Mouse (Mus musculus) stomach, embryonic 15.5 days (tissue): ENCODE results near the gene Fut9. TPM values are rescaled to one million over a fixed set of nuclear protein-coding genes. Genes with fewer than 3 reads are reported as not detected.

ENCODE experiments used
- ATAC-seq: fragments of 200-750 bp; cut with Nextera tagmentation; 2 replicates; pipeline ENCODE4 v1.8.0; 2017; ENCODE audit warnings: low read depth, moderate number of reproducible peaks, moderate TSS enrichment; ENCODE audit not compliant: insufficient read depth, low FRiP score
- H3K27ac ChIP-seq: fragments of 300-500 bp; sonication (generic); 2 replicates; pipeline ENCODE4 v1.5.1; 2015; ENCODE audit warnings: mild to moderate bottlenecking, inconsistent platforms
- H3K27me3 ChIP-seq: fragments of 300-500 bp; sonication (generic); replicated peaks from 2 replicates; pipeline ENCODE4 v1.6.1; 2015; ENCODE audit warnings: inconsistent platforms
- H3K36me3 ChIP-seq: fragments of 300-500 bp; sonication (generic); 2 replicates; pipeline ENCODE4 v1.6.1; 2015; ENCODE audit warnings: inconsistent platforms
- H3K4me1 ChIP-seq: fragments of 300-500 bp; sonication (generic); 2 replicates; pipeline ENCODE4 v1.6.1; 2015; ENCODE audit warnings: inconsistent platforms
- H3K4me2 ChIP-seq: fragments of 300-500 bp; sonication (generic); 2 replicates; pipeline ENCODE4 v1.6.1; 2015; ENCODE audit warnings: mild to moderate bottlenecking, inconsistent platforms
- H3K4me3 ChIP-seq: fragments of 300-500 bp; sonication (generic); replicated peaks from 2 replicates; pipeline ENCODE4 v1.5.1; 2015; ENCODE audit warnings: inconsistent platforms
- H3K9ac ChIP-seq: fragments of 300-500 bp; sonication (generic); 2 replicates; pipeline ENCODE4 v1.6.1; 2015; ENCODE audit warnings: inconsistent platforms
- H3K9me3 ChIP-seq: fragments of 300-500 bp; sonication (generic); 2 replicates; pipeline ENCODE4 v1.6.1; 2016; ENCODE audit warnings: inconsistent platforms
- WGBS: fragments of 180-500 bp; shearing (Covaris S2); methylation state at CpG from one replicate; pipeline ENCODE4 v1.1.7; 2015; 5-methylcytosine and 5-hydroxymethylcytosine counted together
- polyA plus RNA-seq: library from polyadenylated mRNA; unstranded; fragments of >200 nt; fragmentation: Nextera tagmentation; extraction: Ambion mirVana; gene quantifications from 2 replicates; pipeline ENCODE4 v1.2.1, GENCODE M21; 2015

The Fut9 gene
- polyA plus RNA-seq, 1 experiment from 2014 or later, result 0.89 TPM

- Histone ChIP-seq H3K4me3 (no peak overlapping the region), H3K9me3 (no peaks in the 10 kb centered on the region), H3K36me3 (no peaks in the 10 kb centered on the region), H3K27ac (no peak overlapping the region), H3K4me2 (no peak overlapping the region), H3K4me1 (no peaks in the 10 kb centered on the region), H3K9ac (no peak overlapping the region), H3K27me3 (no peaks in the 10 kb centered on the region)
- no peak for ATAC-seq
- WGBS, result 85% methylated on average over 4 of the region's 5 CpGs
Measured at GRCm38 (mm10) chr4:25757909-25758548, 42.0 kb downstream of the Fut9 start.

DNA sequence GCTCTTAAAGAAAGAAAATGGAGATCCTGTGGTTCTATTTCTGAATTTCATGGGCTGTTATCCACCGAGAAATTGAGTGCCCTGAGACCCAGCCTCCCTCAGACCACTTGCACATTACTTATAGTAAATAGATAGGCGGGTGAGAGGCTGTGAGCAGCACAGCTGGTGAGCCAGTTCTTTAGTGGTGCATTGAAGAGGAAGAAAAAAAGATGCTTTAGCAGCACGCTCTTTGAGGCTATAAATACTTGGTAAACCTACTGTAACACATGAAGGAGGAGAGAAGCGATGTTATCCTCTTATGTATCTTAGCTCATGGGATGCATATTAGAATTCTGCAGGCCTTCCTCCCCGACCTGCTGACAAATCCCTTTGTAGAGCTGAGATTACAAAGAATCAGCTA lies 58.5 kb downstream of the Fut9 start:
- WGBS, result 67% methylated on average over 5 of the region's 5 CpGs
- Histone ChIP-seq H3K9ac (no peak overlapping the region), H3K9me3 (no peaks in the 10 kb centered on the region), H3K27ac (no peak overlapping the region), H3K27me3 (no peaks in the 10 kb centered on the region), H3K4me2 (no peak overlapping the region), H3K4me3 (no peak overlapping the region), H3K36me3 (no peaks in the 10 kb centered on the region), H3K4me1 (no peaks in the 10 kb centered on the region)
- ATAC-seq, result no peak

- H3K9me3 ChIP-seq, result no peaks in the 10 kb centered on the region
- no peak overlapping the region for H3K9ac ChIP-seq
- no peaks in the 10 kb centered on the region for H3K36me3 ChIP-seq
- ATAC-seq, result no peak
- H3K4me3 ChIP-seq, result no peak overlapping the region
- H3K27ac ChIP-seq, result no peak overlapping the region
- H3K27me3 ChIP-seq, result no peaks in the 10 kb centered on the region
- H3K4me2 ChIP-seq, result no peak overlapping the region
- 77% methylated on average over 4 of the region's 4 CpGs for WGBS
- H3K4me1 ChIP-seq, result no peaks in the 10 kb centered on the region
Measured at GRCm38 (mm10) chr4:25738782-25739181, 61.3 kb downstream of the Fut9 start.

- no peak overlapping the region for H3K4me2 ChIP-seq
- no peak overlapping the region for H3K4me3 ChIP-seq
- H3K4me1 ChIP-seq, result no peaks in the 10 kb centered on the region
- 72% methylated on average over 5 of the region's 5 CpGs for WGBS
- no peak overlapping the region for H3K9ac ChIP-seq
- H3K27ac ChIP-seq, result no peak overlapping the region
- no peaks in the 10 kb centered on the region for H3K27me3 ChIP-seq
- H3K36me3 ChIP-seq, result no peaks in the 10 kb centered on the region
- no peak for ATAC-seq
- H3K9me3 ChIP-seq, result no peaks in the 10 kb centered on the region
Measured at GRCm38 (mm10) chr4:25721576-25721975, 78.5 kb downstream of the Fut9 start.

- no peak overlapping the region for H3K4me2 ChIP-seq
- H3K36me3 ChIP-seq, result no peaks in the 10 kb centered on the region
- no peak overlapping the region for H3K27ac ChIP-seq
- 71% methylated on average over 2 of the region's 2 CpGs for WGBS
- no peak overlapping the region for H3K9ac ChIP-seq
- no peak for ATAC-seq
- H3K9me3 ChIP-seq, result no peaks in the 10 kb centered on the region
- H3K4me3 ChIP-seq, result no peak overlapping the region
- no peaks in the 10 kb centered on the region for H3K27me3 ChIP-seq
- no peaks in the 10 kb centered on the region for H3K4me1 ChIP-seq
Measured at GRCm38 (mm10) chr4:25713907-25714306, 86.1 kb downstream of the Fut9 start.

DNA sequence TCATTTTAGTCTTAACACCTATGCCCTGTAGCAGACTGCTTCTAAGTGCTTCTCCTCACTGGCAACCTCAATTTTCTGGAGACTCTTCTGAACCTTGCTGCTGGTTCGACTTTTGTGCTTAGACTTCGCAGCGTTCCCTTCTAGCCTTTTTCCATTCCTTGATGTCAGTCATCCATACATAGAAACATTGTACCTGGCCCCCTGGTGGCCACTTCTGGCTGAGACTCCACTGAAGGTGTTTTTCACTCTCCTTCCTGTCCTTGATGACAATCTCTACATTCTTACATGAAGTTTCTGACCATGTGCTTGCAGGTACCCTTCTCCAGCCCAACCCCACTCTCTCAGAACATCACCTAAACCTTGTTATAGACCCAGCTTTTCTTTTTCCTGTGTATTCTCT lies 115.1 kb downstream of the Fut9 start:
- no peak overlapping the region for H3K4me3 ChIP-seq
- no peaks in the 10 kb centered on the region for H3K36me3 ChIP-seq
- no peak overlapping the region for H3K27ac ChIP-seq
- WGBS, result 86% methylated on average over 3 of the region's 3 CpGs
- no peak overlapping the region for H3K9ac ChIP-seq
- no peak for ATAC-seq
- no peaks in the 10 kb centered on the region for H3K4me1 ChIP-seq
- no peak overlapping the region for H3K4me2 ChIP-seq
- no peaks in the 10 kb centered on the region for H3K27me3 ChIP-seq
- no peaks in the 10 kb centered on the region for H3K9me3 ChIP-seq

DNA sequence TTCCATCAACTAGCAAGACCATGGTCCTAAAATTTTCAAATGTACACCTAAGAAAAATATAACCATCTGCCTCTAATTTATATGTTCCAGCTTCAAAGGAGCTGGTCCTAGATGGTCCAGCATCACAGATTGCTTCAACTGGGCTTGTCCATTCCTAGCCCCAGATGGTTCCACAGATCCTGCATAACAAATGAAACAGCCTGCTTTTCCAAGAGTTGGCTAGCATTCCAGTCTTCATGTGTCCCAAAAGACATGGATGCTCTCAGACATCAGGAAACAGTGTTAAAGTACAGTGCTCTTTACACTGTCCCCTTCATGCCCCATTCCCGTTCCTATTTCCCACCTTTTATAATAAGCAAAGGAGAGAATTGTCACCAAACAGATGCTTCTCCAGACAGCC lies 135.8 kb downstream of the Fut9 start:
- no peaks in the 10 kb centered on the region for H3K27me3 ChIP-seq
- H3K27ac ChIP-seq, result no peak overlapping the region
- no peaks in the 10 kb centered on the region for H3K4me1 ChIP-seq
- no peak for ATAC-seq
- H3K9ac ChIP-seq, result no peak overlapping the region
- WGBS, result 85% methylated on average over 1 of the region's 1 CpGs
- no peaks in the 10 kb centered on the region for H3K9me3 ChIP-seq
- no peak overlapping the region for H3K4me2 ChIP-seq
- H3K36me3 ChIP-seq, result no peaks in the 10 kb centered on the region
- no peak overlapping the region for H3K4me3 ChIP-seq

- no peak overlapping the region for H3K9ac ChIP-seq
- H3K27ac ChIP-seq, result no peak overlapping the region
- no peaks in the 10 kb centered on the region for H3K9me3 ChIP-seq
- H3K27me3 ChIP-seq, result no peaks in the 10 kb centered on the region
- no peak overlapping the region for H3K4me2 ChIP-seq
- no peaks in the 10 kb centered on the region for H3K4me1 ChIP-seq
- 71% methylated on average over 3 of the region's 3 CpGs for WGBS
- H3K36me3 ChIP-seq, result no peaks in the 10 kb centered on the region
- ATAC-seq, result no peak
- no peak overlapping the region for H3K4me3 ChIP-seq
Measured at GRCm38 (mm10) chr4:25661204-25661727, 138.8 kb downstream of the Fut9 start.

DNA sequence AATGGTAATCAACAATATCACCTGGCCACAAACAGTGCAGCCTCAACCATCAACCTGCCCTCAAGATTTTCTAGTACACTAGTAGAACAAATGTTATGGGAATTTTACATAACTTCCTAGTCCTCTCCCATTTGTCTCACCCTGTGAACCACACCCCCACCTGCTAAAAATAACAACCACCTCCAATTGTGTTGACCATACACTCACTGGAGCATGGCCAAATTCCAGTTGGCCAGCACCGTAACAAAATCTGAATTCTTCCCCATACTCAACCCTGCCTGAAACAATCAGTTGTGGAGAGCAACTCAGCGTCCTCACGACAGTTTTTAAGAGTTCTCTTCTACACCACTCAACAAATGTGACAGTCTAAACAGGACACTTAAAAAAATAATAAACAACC lies 141.3 kb downstream of the Fut9 start:
- H3K4me2 ChIP-seq, result no peak overlapping the region
- WGBS, result 68% methylated on average over 3 of the region's 3 CpGs

DNA sequence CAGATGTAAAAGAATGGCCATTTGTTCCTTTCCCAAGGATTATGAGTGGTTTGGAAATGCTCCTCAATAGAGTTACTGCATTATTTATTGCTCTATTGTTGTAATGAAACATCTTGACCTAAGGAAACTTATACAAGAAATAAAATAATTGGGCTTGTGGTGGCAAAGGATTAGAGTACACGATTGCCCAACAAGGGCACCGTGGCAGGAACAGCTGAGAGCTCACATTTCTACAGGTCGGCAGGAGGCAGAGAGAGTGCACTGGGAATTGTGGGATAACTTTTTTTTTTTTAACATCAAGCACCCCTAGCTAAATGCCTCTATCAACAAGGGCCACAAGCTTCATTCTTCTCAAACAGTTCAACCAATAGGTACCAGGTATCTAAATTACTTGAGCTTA lies 148.1 kb downstream of the Fut9 start:
- Histone ChIP-seq H3K27me3 (no peaks in the 10 kb centered on the region), H3K9me3 (no peaks in the 10 kb centered on the region), H3K4me1 (no peaks in the 10 kb centered on the region), H3K9ac (no peak overlapping the region), H3K4me2 (no peak overlapping the region), H3K36me3 (no peaks in the 10 kb centered on the region), H3K4me3 (no peak overlapping the region), H3K27ac (no peak overlapping the region)
- WGBS, result 74% methylated on average over 3 of the region's 3 CpGs
- ATAC-seq, result no peak

More for the DNA sequence above, 141.3 kb downstream of the Fut9 start:
- Histone ChIP-seq H3K27ac (no peak overlapping the region), H3K4me1 (no peaks in the 10 kb centered on the region), H3K9ac (no peak overlapping the region), H3K27me3 (no peaks in the 10 kb centered on the region), H3K36me3 (no peaks in the 10 kb centered on the region), H3K4me3 (no peak overlapping the region), H3K9me3 (no peaks in the 10 kb centered on the region)
- ATAC-seq, result no peak

- H3K27me3 ChIP-seq, result no peaks in the 10 kb centered on the region
- H3K36me3 ChIP-seq, result no peaks in the 10 kb centered on the region
- H3K4me1 ChIP-seq, result no peaks in the 10 kb centered on the region
- H3K27ac ChIP-seq, result no peak overlapping the region
- H3K4me3 ChIP-seq, result no peak overlapping the region
- no peak for ATAC-seq
- H3K4me2 ChIP-seq, result no peak overlapping the region
- H3K9me3 ChIP-seq, result no peaks in the 10 kb centered on the region
- WGBS, result 86% methylated on average over 2 of the region's 2 CpGs
- H3K9ac ChIP-seq, result no peak overlapping the region
Measured at GRCm38 (mm10) chr4:25648107-25648506, 151.9 kb downstream of the Fut9 start.

- Histone ChIP-seq H3K36me3 (no peaks in the 10 kb centered on the region), H3K4me2 (no peak overlapping the region), H3K9me3 (no peaks in the 10 kb centered on the region), H3K9ac (no peak overlapping the region), H3K27me3 (no peaks in the 10 kb centered on the region), H3K27ac (no peak overlapping the region), H3K4me3 (no peak overlapping the region), H3K4me1 (no peaks in the 10 kb centered on the region)
- 81% methylated on average over 1 of the region's 1 CpGs for WGBS
- no peak for ATAC-seq
Measured at GRCm38 (mm10) chr4:25647593-25647992, 152.5 kb downstream of the Fut9 start.

DNA sequence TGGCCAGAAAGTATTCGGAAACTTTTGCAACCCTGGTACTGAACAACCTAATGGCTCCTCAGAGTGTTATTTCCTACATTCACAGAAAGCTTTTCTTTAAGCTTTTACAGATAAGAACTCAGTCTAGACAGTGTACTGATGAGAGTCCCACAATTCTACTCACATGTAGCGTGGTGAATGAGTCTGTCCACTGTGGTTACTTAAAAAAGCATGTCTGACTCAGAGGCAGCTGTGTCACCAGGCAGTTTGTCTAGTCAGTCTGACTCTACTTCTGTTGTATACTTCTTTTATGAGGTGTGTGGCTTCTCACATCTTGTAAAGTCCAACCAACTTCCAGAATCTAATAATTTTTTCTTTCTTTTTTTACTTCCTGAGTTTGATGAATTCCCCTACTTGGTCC lies 154.5 kb downstream of the Fut9 start:
- no peaks in the 10 kb centered on the region for H3K9me3 ChIP-seq
- H3K27me3 ChIP-seq, result no peaks in the 10 kb centered on the region
- no peak for ATAC-seq
- no peak overlapping the region for H3K27ac ChIP-seq
- no peaks in the 10 kb centered on the region for H3K4me1 ChIP-seq
- no peak overlapping the region for H3K4me2 ChIP-seq
- no peaks in the 10 kb centered on the region for H3K36me3 ChIP-seq
- WGBS, result 77% methylated on average over 2 of the region's 2 CpGs
- no peak overlapping the region for H3K4me3 ChIP-seq
- H3K9ac ChIP-seq, result no peak overlapping the region
